Mouse (Mus musculus): Measurements from ENCODE around the gene Col8a1. TPM values are rescaled to one million over a fixed set of nuclear protein-coding genes. Genes with fewer than 3 reads are reported as not detected.
A peak's percentile ranks its signal among the peaks of the same experiment; 100 is the strongest.

The Col8a1 gene
- 42.8 and 52.2 TPM in 2 replicates for polyA plus RNA-seq (2015; fragmentation: Nextera tagmentation; extraction: Ambion mirVana)

DNA sequence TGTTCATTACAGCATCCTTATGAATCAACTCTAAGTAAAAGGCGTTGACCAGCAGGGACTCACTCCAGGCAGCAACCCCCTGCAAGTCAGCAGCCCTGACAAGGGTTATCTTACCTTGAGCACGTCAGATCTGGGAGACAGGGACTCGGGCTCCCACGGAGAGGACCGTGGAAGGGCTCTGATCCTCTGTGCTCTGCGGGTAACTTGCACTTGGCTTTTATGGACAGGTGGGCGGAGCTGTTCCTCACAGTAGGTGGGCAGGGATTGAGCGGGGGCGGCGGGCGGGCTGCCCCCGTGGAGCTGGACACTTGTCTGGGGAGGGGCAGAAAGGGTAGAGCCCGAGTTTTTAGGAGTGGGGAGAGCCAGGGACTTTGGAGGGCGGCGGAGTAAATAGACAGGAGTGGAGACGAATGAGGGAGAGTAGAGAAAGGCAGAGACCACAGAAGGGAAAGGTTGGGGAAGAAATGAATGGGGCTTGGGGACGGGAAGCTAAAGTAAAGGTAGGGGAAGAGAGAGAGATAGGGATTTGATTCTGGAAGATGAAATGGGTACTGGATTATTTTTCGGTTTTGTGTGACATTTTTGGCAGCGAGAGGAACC is at the start of gene Col8a1:
Col8a1 (minus strand) TSS at position 212 of the 600 bp plus-strand sequence.
- Histone ChIP-seq H3K4me3 (replicated peaks) (peak within 1 kb of the TSS; percentile 45), H3K4me1 (peaks cover 24% of the 10 kb centered on the region; the same call in 1 of the 2 replicates), H3K9me3 (replicated peaks) (no peaks in the 10 kb centered on the region), H3K27me3 (no peaks in the 10 kb centered on the region), H3K4me2 (replicated peaks) (peak within 1 kb of the TSS; percentile 72), H3K36me3 (no peaks in the 10 kb centered on the region), H3K9ac (peak within 1 kb of the TSS; percentile 16; the same call in 1 of the 2 replicates), H3K27ac (replicated peaks) (peak within 1 kb of the TSS; percentile 55)
- 0 out of 2 replicates have a peak, but pooled peaks have one; percentile 29 for ATAC-seq (ENCODE audit: insufficient number of reproducible peaks, low FRiP score, low TSS enrichment, low read depth)
- WGBS = 2% methylated on average over 19 of the region's 19 CpGs

DNA sequence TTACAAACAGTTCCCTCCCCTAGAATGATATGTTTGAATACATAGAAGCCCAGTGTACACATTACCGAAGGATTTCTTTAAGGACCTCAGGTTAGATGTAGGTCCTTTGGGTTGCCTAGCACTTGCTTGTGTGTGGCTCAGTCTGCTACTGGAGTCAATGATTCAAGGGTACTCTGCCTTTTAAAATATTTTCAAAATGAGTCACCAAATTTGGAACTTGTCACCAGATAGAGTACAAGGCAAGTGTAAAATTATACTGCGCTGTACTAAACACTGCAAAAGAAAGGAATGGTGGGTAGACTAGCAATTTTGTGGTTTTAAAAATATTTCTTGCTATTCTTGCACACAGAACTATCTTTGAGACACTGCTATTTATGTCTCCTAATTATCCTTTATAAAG is 47.3 kb upstream of the Col8a1 start:
- H3K4me1 ChIP-seq = no peaks in the 10 kb centered on the region
- no peak overlapping the region for H3K27ac ChIP-seq (replicated peaks)
- no peaks in the 10 kb centered on the region for H3K27me3 ChIP-seq
- no peak overlapping the region for H3K9ac ChIP-seq
- no peak overlapping the region for H3K4me2 ChIP-seq (replicated peaks)
- 89% methylated on average over 2 of the region's 2 CpGs for WGBS
- H3K4me3 ChIP-seq (replicated peaks) = no peak overlapping the region
- no peaks in the 10 kb centered on the region for H3K9me3 ChIP-seq (replicated peaks)
- H3K36me3 ChIP-seq = no peaks in the 10 kb centered on the region
- ATAC-seq (ENCODE audit: insufficient number of reproducible peaks, low FRiP score, low TSS enrichment, low read depth) = no peak

DNA sequence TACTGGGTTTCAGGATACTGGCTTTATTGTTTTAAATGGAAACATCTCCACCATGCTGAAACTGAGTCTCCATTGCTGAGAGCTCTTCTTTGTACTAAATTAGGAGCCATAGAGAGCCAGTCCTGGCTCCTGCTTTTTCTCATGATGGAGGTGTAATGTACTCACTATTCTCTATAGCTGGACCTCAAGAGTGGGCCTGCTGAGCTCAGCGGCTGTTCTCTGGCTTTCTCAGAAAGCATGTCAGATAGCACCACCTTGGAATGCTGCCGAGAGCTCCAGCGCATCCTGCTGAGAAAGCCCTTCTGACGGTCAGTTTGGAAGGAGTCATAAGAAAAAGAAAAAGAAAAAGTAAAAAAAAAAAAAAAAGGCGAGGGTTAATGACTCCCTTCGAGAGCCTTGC is 41.8 kb upstream of the Col8a1 start:
- Histone ChIP-seq H3K27ac (replicated peaks) (no peak overlapping the region), H3K36me3 (no peaks in the 10 kb centered on the region), H3K9ac (no peak overlapping the region), H3K4me1 (no peaks in the 10 kb centered on the region), H3K9me3 (replicated peaks) (no peaks in the 10 kb centered on the region), H3K4me2 (replicated peaks) (no peak overlapping the region), H3K4me3 (replicated peaks) (no peak overlapping the region), H3K27me3 (no peaks in the 10 kb centered on the region)
- no peak for ATAC-seq (ENCODE audit: insufficient number of reproducible peaks, low FRiP score, low TSS enrichment, low read depth)
- 75% methylated on average over 6 of the region's 6 CpGs for WGBS

DNA sequence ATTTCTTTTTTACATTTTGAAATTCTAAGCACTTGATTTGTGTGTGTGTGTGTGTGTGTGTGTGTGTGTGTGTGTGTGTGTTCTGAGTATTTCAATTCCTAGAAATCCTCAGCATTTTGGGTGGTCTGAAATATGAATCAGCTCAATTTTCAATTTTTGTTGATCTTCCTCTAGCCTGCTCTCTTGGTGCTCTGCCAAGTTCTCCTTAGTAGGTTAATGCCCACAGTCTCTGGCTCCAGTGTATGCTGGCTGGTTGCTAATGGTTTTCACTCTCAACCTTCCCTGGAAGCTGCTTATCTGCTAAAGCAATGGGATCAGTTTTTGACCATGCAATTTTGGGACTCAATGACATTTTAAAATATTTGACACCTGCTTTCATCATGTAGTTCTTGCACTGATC is 24.5 kb upstream of the Col8a1 start:
- H3K4me3 ChIP-seq (replicated peaks) = no peak overlapping the region
- H3K27me3 ChIP-seq = no peaks in the 10 kb centered on the region
- H3K4me2 ChIP-seq (replicated peaks) = no peak overlapping the region
- no peak overlapping the region for H3K27ac ChIP-seq (replicated peaks)
- H3K9ac ChIP-seq = no peak overlapping the region
- no peaks in the 10 kb centered on the region for H3K36me3 ChIP-seq
- no peaks in the 10 kb centered on the region for H3K9me3 ChIP-seq (replicated peaks)
- ATAC-seq (ENCODE audit: insufficient number of reproducible peaks, low FRiP score, low TSS enrichment, low read depth) = no peak
- no peaks in the 10 kb centered on the region for H3K4me1 ChIP-seq

DNA sequence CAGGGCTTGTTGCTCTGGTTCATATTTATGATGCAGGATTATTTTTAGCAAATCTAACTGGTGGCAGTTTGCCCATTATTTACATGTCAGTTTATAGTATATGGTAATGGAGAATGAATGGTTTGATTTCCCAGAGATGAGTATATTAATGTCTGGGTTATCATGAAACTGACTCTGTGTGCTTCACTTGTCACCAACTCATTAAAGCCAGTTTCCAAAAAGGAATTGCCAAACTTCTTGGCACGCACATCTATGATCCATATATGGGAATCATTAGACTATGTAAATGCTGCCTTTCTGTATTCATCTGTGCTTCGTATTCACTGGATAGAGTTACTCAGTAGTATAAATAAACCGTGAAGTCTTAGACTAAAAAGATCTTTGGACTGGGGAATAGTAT is 11.1 kb upstream of the Col8a1 start:
- 0 out of 2 replicates have a peak overlapping the region, but pooled peaks have one; percentile 2 for H3K27ac ChIP-seq (replicated peaks)
- no peaks in the 10 kb centered on the region for H3K27me3 ChIP-seq
- no peak overlapping the region for H3K4me2 ChIP-seq (replicated peaks)
- ATAC-seq (ENCODE audit: insufficient number of reproducible peaks, low FRiP score, low TSS enrichment, low read depth) = peak; percentile 82; the same call in 1 of the 2 replicates
- H3K4me1 ChIP-seq = no peaks in the 10 kb centered on the region
- H3K9me3 ChIP-seq (replicated peaks) = no peaks in the 10 kb centered on the region
- WGBS = 38% methylated on average over 3 of the region's 3 CpGs
- H3K4me3 ChIP-seq (replicated peaks) = no peak overlapping the region
- H3K9ac ChIP-seq = no peak overlapping the region
- no peaks in the 10 kb centered on the region for H3K36me3 ChIP-seq

DNA sequence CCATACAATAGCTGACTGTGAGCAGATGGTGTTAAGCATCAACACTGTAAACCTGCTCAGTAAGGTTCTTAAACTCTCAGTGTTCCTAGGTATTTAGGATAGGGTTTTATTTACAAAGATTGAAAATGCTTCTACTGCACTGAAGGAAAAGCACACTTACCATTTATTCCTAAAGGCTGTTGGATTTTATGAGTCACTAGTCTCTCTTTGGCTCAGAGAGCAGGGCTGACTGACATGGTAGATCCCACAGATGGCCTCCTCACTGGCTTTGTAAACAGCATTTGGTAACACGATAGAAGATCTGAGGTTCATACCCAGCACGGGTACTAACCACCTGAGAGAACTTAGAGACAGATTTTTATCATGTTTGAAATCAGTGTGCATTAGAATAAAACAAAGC is 5.3 kb upstream of the Col8a1 start:
- H3K9ac ChIP-seq = no peak overlapping the region
- no peaks in the 10 kb centered on the region for H3K27me3 ChIP-seq
- no peak overlapping the region for H3K4me3 ChIP-seq (replicated peaks)
- 55% methylated on average over 2 of the region's 2 CpGs for WGBS
- no peaks in the 10 kb centered on the region for H3K9me3 ChIP-seq (replicated peaks)
- no peak overlapping the region for H3K27ac ChIP-seq (replicated peaks)
- peaks cover 7% of the 10 kb centered on the region; the same call in 1 of the 2 replicates for H3K4me1 ChIP-seq
- H3K4me2 ChIP-seq (replicated peaks) = no peak overlapping the region
- no peaks in the 10 kb centered on the region for H3K36me3 ChIP-seq
- no peak for ATAC-seq (ENCODE audit: insufficient number of reproducible peaks, low FRiP score, low TSS enrichment, low read depth)

DNA sequence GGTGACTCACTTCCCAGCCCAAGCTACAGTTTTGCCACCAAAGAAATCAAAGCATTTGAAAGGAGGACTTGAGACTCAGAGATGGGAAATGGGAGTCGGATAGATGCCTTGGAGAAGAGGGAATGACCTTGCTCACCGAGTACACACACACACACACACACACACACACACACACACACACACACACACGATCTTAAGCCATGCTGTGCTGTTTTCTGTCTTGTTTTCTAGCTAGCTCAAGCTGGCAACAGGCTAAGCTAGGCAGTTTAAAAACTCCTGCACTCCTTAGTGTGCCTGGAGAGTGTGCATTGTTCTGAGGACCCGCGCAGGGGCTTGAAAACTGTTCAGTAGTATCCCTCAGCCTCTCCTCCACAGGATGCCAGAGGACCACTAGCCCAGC is 1.2 kb upstream of the Col8a1 start:
- peak overlapping the region; percentile 39 for H3K27ac ChIP-seq (replicated peaks)
- ATAC-seq (ENCODE audit: insufficient number of reproducible peaks, low FRiP score, low TSS enrichment, low read depth) = no peak
- H3K36me3 ChIP-seq = no peaks in the 10 kb centered on the region
- H3K4me2 ChIP-seq (replicated peaks) = peak overlapping the region; percentile 72
- no peaks in the 10 kb centered on the region for H3K27me3 ChIP-seq
- H3K4me3 ChIP-seq (replicated peaks) = peak overlapping the region; percentile 45
- H3K9me3 ChIP-seq (replicated peaks) = no peaks in the 10 kb centered on the region
- no peak overlapping the region for H3K9ac ChIP-seq
- 47% methylated on average over 5 of the region's 5 CpGs for WGBS
- peaks cover 24% of the 10 kb centered on the region; the same call in 1 of the 2 replicates for H3K4me1 ChIP-seq

DNA sequence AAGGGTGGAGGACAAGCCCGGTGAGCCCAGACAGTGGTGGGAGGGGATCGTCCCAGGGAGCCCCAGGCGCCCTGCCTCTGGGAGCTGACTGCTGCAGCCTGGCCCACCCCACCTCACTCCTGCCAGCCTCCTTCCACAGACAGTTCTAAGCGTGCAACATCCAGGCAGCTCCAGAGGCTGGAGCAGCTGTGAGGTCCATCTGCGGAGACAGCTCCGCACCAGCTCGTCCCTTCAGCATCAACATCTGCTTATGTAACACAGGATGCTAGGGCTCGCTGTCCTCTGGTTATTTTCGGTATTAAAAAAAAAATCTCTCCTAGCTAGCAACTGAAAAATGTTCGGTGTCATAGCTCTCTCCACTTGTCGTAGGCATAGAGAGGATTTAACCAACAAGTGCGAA is 704 bp upstream of the Col8a1 start:
- WGBS = 15% methylated on average over 12 of the region's 12 CpGs
- ATAC-seq (ENCODE audit: insufficient number of reproducible peaks, low FRiP score, low TSS enrichment, low read depth) = no peak

DNA sequence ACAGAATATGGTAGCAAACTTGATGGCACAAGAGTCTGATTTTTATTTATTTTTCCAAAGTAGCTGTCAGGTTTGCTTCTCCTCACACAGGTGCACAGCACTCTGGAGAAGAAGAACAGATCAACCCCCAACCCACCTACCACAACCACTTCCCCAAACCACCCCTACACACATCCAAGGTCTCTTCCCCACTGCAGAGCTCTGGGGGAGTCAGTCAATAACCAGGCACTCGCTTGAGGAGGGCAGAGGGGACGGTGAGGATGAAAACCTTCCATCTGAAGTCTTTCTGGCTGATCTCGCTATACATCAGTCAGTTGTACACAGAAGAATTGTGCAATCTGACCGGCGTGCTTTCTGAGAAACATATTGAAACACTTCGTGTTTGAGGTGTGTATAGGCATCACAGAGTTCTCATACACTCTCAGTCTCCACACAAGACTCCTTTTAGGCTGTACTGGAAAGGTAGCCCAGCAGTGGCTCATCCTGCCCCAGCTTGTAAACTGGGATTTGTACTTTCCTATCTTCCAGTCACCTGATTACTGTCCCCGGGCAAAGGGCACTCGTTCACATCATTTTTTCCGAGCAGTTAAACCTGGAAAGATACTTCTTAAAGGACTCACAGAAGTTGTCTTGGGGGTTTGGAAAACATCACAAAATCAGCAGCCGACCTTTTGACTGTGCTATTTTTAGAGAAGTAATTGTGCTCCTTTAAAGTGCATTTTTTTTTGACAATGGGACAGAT is 827 bp downstream of the Col8a1 start:
- Histone ChIP-seq H3K4me1 (peaks cover 24% of the 10 kb centered on the region; the same call in 1 of the 2 replicates), H3K9me3 (replicated peaks) (no peaks in the 10 kb centered on the region), H3K9ac (no peak overlapping the region; the same call in 1 of the 2 replicates), H3K27me3 (no peaks in the 10 kb centered on the region), H3K27ac (replicated peaks) (peak overlapping the region; percentile 55; the same call in 1 of the 2 replicates), H3K4me2 (replicated peaks) (peak overlapping the region; percentile 72), H3K36me3 (no peaks in the 10 kb centered on the region), H3K4me3 (replicated peaks) (peak overlapping the region; percentile 45)
- no peak for ATAC-seq (ENCODE audit: insufficient number of reproducible peaks, low FRiP score, low TSS enrichment, low read depth)
- WGBS = 38% methylated on average over 10 of the region's 10 CpGs

More for the DNA sequence above, 704 bp upstream of the Col8a1 start:
- peak overlapping the region; percentile 72 for H3K4me2 ChIP-seq (replicated peaks)
- peaks cover 24% of the 10 kb centered on the region; the same call in 1 of the 2 replicates for H3K4me1 ChIP-seq
- peak overlapping the region; percentile 16; the same call in 1 of the 2 replicates for H3K9ac ChIP-seq
- no peaks in the 10 kb centered on the region for H3K9me3 ChIP-seq (replicated peaks)
- no peaks in the 10 kb centered on the region for H3K36me3 ChIP-seq
- no peaks in the 10 kb centered on the region for H3K27me3 ChIP-seq
- peak overlapping the region; percentile 45 for H3K4me3 ChIP-seq (replicated peaks)
- peak overlapping the region; percentile 39 for H3K27ac ChIP-seq (replicated peaks)

DNA sequence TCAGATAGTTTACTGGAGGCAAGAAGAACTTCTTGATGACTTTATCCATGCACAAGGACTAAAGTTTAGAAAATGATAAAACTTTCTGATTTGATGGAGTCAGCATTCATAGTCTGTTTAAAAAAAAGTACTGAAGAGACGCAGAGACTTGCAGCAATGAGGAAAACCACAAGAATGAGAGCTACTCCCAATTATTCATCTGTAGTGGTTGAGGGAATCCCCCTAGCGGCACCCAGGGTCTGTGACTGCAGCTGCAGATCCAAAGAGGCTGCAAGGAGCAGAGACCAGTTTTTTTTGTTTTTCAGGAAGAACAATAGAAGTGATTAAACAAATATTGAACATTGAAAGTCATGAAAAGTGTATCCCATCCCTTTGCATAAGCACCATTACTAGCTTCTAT is 4.0 kb downstream of the Col8a1 start:
- no peaks in the 10 kb centered on the region for H3K9me3 ChIP-seq (replicated peaks)
- no peak overlapping the region for H3K9ac ChIP-seq
- H3K27me3 ChIP-seq = no peaks in the 10 kb centered on the region
- H3K4me1 ChIP-seq = peaks cover 24% of the 10 kb centered on the region; the same call in 1 of the 2 replicates
- H3K4me3 ChIP-seq (replicated peaks) = no peak overlapping the region
- ATAC-seq (ENCODE audit: insufficient number of reproducible peaks, low FRiP score, low TSS enrichment, low read depth) = no peak
- H3K4me2 ChIP-seq (replicated peaks) = no peak overlapping the region
- WGBS = 26% methylated on average over 2 of the region's 2 CpGs
- no peak overlapping the region for H3K27ac ChIP-seq (replicated peaks)
- no peaks in the 10 kb centered on the region for H3K36me3 ChIP-seq

DNA sequence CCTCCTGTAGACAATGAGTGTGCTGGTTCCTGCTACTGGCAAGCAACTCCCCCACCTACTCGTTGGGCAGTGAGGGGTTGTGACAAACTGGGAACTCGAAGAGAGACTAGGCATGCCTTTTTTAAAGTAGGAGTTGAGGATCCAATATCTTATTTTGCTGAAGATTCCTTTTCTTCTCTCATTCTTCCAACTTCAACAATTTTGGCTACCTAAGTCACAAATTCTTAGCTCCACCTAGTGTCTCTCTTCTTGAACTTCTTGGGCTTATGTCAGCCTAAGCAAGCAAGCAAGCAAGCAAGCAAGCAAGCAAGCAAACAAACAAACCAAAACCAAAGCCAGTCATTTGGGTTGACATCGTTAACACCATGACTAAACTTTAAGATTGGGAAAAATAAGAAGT is 6.4 kb downstream of the Col8a1 start:
- Histone ChIP-seq H3K27me3 (no peaks in the 10 kb centered on the region), H3K4me2 (replicated peaks) (no peak overlapping the region)

More for the DNA sequence above, 6.4 kb downstream of the Col8a1 start:
- peaks cover 12% of the 10 kb centered on the region; the same call in 1 of the 2 replicates for H3K4me1 ChIP-seq
- no peaks in the 10 kb centered on the region for H3K36me3 ChIP-seq
- peak overlapping the region; percentile 59; the same call in 1 of the 2 replicates for H3K27ac ChIP-seq (replicated peaks)
- no peaks in the 10 kb centered on the region for H3K9me3 ChIP-seq (replicated peaks)
- no peak overlapping the region for H3K4me3 ChIP-seq (replicated peaks)
- WGBS = 62% methylated on average over 3 of the region's 3 CpGs
- H3K9ac ChIP-seq = no peak overlapping the region
- no peak for ATAC-seq (ENCODE audit: insufficient number of reproducible peaks, low FRiP score, low TSS enrichment, low read depth)
